Mouse (Mus musculus) adrenal gland, adult 18-20 months (tissue): Measurements from ENCODE around the gene Skida1. TPM values are rescaled to one million over a fixed set of nuclear protein-coding genes. Genes with fewer than 3 reads are reported as not detected.

Experiments
- DNase-seq, 2 experiments: peaks; one replicate each; pipeline ENCODE4 v3.0.0; 2021 to 2022; ENCODE audit warnings: low spot score in 2 of 2
- microRNA-seq, 2 experiments: library from miRNA; unstranded; fragments of <30 nt; microRNA quantifications; one replicate each; pipeline ENCODE4 v1.2.0; 2021; ENCODE audit warnings: borderline number of aligned reads in 2 of 2
- total RNA-seq, 2 experiments: library from RNA; stranded (reverse); gene quantifications; 1 replicate in 1 of 2; 2 replicates in 1 of 2; pipeline ENCODE4 v1.2.3; 2021

Gene Skida1
- total RNA-seq, 2 experiments from 2014 or later, result 1.6 to 2.0 TPM

DNA sequence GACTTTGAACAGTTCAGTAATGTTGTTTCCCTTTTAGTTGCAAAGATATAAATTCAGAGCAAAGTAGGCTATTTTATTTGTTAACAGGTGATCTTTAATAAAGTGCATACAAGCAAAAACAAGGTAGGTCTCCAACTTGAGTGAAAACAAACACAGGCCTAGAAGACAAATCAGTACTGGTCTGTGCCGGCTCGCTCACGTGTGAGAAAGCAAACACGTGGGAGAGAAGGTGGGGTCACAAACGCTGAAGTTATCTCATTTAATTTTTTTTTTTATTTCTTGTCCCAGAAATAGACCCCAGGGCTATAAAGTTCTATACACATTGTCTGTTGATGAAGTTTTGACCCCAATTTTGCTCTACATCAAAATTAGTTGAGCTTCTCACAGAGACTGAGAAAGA, 23.7 kb downstream of the Skida1 start:
- no peak for DNase-seq

DNA sequence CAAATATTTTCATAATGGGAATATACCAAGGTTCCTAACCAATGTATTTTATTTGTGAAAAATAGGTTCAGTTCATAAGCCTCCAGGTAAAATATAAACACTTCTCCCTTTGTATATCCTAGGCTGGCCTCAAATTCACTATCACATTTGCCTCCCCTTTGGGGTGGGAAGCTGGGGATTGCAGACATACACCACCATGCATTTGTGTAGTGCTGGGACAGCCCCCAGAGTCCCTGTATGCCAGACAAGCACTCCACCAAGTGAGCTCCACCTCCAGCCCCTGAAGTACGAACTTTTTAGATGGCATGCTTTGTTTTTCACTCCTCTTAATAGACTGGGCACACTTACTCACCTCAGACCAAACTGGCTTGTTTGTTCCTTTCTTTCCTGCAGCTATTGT, 26.0 kb downstream of the Skida1 start:
- DNase-seq, result no peak

- no peak for DNase-seq
These were observed 29.7 kb downstream of the Skida1 start for GRCm38 (mm10) chr2:18019122-18019521.

DNA sequence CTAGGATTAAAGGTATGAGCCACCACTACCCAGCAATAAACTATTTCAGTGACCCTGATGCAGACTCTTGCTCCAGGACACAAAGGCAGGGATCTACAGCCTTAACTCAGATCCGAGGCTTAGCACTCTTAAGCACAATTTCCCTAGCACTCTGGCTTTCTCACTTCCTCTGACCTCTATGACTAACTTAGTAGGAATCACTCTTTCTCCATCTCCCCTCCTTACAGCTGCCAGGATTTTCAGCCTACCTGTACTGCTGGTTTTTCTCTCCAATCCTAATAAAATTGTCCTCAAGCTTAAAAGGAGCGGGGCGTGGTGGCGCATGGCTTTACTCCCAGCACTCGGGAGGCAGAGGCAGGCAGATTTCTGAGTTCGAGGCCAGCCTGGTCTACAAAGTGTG, 31.5 kb downstream of the Skida1 start:
- DNase-seq, result no peak

DNA sequence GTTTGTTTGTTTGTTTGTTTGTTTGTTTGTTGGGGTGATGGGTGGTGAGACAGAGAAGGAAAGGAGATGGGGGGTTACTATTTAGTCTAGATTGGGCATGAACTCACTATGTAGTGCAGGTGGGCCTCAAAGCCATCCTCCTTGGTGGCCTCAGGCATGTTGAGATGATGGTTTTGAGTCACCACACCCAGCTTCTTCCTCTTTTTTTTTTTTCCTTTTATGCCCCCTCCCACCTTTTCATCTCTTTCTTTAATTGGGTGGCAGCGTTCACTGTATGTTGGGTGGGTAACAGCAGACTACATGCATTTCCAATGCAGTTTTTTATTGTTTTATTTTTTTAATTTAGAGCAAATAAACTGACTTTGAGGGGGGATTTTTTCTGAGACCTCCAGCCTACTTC, 32.2 kb downstream of the Skida1 start:
- no peak for DNase-seq

- no peak for DNase-seq
These were observed 33.3 kb downstream of the Skida1 start for GRCm38 (mm10) chr2:18015581-18015980.

- no peak for DNase-seq
These were observed 36.0 kb downstream of the Skida1 start for GRCm38 (mm10) chr2:18012866-18013265.

GRCm38 (mm10) chr2:18011226-18011625, 37.6 kb downstream of the Skida1 start:
- DNase-seq, result no peak

DNA sequence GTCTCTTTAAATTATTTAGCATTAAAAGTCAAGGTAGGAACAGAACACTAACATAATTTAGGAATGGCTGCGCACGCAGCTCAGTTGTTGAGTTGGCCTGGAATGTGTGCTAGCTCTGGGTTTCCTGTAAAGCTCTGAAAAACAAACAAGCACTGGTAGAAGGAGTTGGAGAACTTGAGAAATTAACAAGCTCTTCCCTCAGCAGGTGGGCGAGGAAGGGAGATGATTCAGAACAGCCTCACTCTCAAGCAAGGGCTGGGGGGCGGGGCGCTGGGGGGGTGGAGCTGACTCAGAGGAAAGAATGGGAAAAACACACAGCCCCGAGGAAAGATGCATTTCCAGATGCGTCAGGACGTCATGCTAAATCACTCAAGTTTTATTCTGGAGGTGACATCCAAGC, 43.7 kb downstream of the Skida1 start:
- DNase-seq, result no peak

GRCm38 (mm10) chr2:18004286-18004685, 44.6 kb downstream of the Skida1 start:
- no peak for DNase-seq

GRCm38 (mm10) chr2:18002306-18002705, 46.5 kb downstream of the Skida1 start:
- DNase-seq, result no peak

DNA sequence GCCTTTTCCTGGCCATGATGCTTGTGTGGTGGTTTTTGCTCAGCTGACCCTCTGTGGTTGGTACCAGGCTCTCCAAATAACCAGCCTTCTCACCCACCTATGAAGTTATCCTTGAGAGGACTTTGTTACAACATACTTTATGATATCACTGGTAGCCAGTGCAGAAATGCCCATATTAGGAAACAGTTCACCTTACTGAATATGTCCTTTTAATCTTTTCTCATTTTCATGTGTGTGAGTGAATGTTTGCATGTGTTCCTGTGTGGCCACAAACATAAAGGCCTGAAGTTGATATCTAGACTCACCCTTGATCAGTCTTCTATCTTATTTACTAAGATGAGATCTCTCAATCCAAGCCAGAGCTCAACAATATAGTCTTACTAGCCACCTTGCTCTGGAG, 52.0 kb downstream of the Skida1 start, which contains the start of gene H2al2a:
H2al2a (minus strand) TSS at position 101 of the 400 bp plus-strand sequence.
- DNase-seq, result no peak

Small RNA genes lying within 50 kb of the gene (microRNA-seq; reads per million reads assigned to microRNA genes)
- 3.7 to 3.8 reads per million in 2 experiments for gene Mir7655

Other genes starting within 250 kb of the Skida1 start
- not detected for gene H2al2a, start 52.1 kb downstream of the Skida1 start, total RNA-seq
- 1 to 10 TPM; 1.4 to 2.3 TPM for gene A930004D18Rik, start 11.3 kb downstream of the Skida1 start, total RNA-seq
- 10 to 100 TPM; 41.4 to 44.8 TPM for gene Mllt10, start 6.2 kb upstream of the Skida1 start, total RNA-seq